Mouse (Mus musculus) layer of hippocampus, adult 2 months (tissue): ENCODE results near the gene Plxdc1. TPM values are rescaled to one million over a fixed set of nuclear protein-coding genes. Genes with fewer than 3 reads are reported as not detected.
A peak's percentile ranks its signal among the peaks of the same experiment; 100 is the strongest.

Experiments
- DNase-seq, 2 experiments: peaks; one replicate each; pipeline ENCODE4 v3.0.0; 2022; ENCODE audit warnings: low spot score in 2 of 2
- H3K27ac ChIP-seq: fragments of 200-600 bp; 2 replicates; pipeline ENCODE4 v1.8.1; 2022
- H3K4me3 ChIP-seq: fragments of 200-600 bp; 2 replicates; pipeline ENCODE4 v1.8.1; 2022; ENCODE audit warnings: mild to moderate bottlenecking
- CTCF ChIP-seq: fragments of 200-600 bp; conservative IDR thresholded peaks from 2 replicates; pipeline ENCODE4 v1.8.1; 2022; ENCODE audit warnings: antibody characterized with exemption, mild to moderate bottlenecking, moderate library complexity
- total RNA-seq, 2 experiments: library from RNA; stranded (reverse); gene quantifications; 2 replicates each; pipeline ENCODE4 v1.2.3; 2021

The Plxdc1 gene
- total RNA-seq, 2 experiments from 2014 or later, result 9.0 to 10.3 TPM

- no peak for TF ChIP-seq CTCF
- no peak for DNase-seq
- no peak overlapping the region for H3K4me3 ChIP-seq
- no peak overlapping the region for H3K27ac ChIP-seq
These were observed 21.8 kb upstream of the Plxdc1 start for GRCm38 (mm10) chr11:98008087-98008486.

GRCm38 (mm10) chr11:98005686-98006085 lies 19.4 kb upstream of the Plxdc1 start:
- peak overlapping the region; percentile 72; the same call in 1 of the 2 replicates for H3K27ac ChIP-seq
- H3K4me3 ChIP-seq, result no peak overlapping the region
- DNase-seq, result no peak
- no peak for TF ChIP-seq CTCF

- no peak for TF ChIP-seq CTCF
- DNase-seq, result no peak
- Histone ChIP-seq H3K27ac (peak overlapping the region; percentile 72; the same call in 1 of the 2 replicates), H3K4me3 (no peak overlapping the region)
These were observed 18.8 kb upstream of the Plxdc1 start for GRCm38 (mm10) chr11:98005076-98005475.

DNA sequence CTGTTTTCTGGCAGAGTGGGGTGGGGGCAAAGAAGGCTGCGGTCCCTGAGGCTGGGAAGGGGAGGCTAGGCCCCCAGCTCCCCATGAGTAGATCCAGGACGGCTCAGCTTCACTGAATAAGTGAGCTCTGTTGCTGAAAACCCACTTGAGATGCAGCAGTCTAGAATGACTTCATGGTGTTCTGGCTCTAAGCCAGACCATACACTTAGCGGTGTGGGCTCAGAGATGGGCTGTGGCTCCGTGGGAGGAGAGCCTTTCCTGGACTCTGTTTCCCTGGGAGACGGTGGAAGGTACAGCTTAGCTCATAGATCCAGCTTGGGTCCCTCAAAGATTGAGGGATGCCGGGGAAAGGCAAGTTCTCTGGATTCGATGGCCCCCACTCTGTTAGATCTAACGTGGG lies 17.9 kb upstream of the Plxdc1 start:
- DNase-seq, result peak; percentile 28 to 68
- TF ChIP-seq CTCF, result no peak
- Histone ChIP-seq H3K27ac (peak overlapping the region; percentile 72), H3K4me3 (no peak overlapping the region)

- no peak for DNase-seq
- H3K27ac ChIP-seq, result peak overlapping the region; percentile 72
- no peak for TF ChIP-seq CTCF
- no peak overlapping the region for H3K4me3 ChIP-seq
These were observed 17.0 kb upstream of the Plxdc1 start for GRCm38 (mm10) chr11:98003171-98003671.

DNA sequence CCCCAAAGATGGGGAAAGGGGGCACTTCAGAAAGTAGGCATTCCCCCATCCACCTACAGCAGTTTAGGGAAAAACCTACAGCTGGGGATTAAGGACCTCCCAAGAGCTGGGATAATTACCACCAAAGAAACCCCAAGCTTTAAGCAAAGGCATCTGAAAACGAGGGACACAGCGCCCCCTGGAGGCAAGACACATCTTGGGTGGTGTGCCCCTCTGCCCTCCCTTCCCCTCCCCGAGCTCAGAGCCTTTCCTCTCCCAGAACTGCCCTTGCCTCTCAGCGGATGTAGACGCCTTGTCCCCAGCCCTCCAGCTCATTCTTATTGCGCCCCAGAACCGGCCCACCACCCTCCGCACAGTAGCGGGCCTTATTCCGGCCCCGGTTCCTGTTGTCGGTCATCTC lies 16.4 kb upstream of the Plxdc1 start:
- no peak overlapping the region for H3K4me3 ChIP-seq
- H3K27ac ChIP-seq, result peak overlapping the region; percentile 72; the same call in 1 of the 2 replicates
- peak in 1 of 2 experiments; percentile 82 for DNase-seq
- peak; percentile 90 for TF ChIP-seq CTCF

DNA sequence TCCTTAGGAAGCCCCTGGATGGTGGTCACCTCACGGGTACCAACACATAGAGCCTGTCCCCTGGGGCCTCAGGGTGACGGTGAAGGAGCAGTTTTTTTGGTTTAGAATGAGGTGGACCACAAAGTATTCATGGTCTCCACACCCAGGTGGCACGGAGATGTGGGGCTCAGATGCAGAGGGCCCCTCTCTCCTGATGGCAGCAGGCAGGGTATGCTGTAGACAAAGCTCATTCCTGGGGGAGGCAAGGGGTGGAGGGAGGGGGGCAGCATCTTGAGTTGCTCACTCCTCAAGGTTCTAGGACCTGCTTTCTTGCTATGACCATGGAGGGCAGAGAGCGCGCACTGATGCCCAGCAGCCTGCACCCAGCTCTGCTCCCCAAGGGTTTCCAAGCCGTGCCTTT lies 15.7 kb upstream of the Plxdc1 start:
- no peak for DNase-seq
- Histone ChIP-seq H3K27ac (peak overlapping the region; percentile 51; the same call in 1 of the 2 replicates), H3K4me3 (no peak overlapping the region)
- no peak for TF ChIP-seq CTCF

DNA sequence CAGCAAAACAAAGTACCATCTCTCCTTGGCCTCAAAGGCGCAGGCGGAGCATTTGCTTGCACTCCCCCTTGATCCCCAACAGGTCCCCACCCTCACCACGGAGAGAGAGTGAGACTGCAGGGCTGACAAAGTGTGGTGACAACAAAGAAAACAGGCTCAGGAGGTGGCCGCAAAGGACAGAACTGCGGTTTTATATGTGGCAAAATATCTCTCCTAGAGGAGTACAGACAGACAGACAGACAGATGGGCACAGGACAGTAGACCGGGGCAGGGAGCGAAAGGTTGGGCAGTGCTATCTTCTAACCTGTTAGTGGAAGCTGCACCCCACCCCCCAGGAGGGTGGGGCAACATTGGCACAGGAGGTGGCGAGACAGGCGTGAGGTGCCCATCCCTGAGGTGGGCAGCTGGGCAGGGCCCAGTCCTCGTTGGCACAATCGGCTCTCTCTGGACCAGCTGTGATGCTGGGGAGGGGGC lies 15.1 kb upstream of the Plxdc1 start:
- TF ChIP-seq CTCF, result no peak

DNA sequence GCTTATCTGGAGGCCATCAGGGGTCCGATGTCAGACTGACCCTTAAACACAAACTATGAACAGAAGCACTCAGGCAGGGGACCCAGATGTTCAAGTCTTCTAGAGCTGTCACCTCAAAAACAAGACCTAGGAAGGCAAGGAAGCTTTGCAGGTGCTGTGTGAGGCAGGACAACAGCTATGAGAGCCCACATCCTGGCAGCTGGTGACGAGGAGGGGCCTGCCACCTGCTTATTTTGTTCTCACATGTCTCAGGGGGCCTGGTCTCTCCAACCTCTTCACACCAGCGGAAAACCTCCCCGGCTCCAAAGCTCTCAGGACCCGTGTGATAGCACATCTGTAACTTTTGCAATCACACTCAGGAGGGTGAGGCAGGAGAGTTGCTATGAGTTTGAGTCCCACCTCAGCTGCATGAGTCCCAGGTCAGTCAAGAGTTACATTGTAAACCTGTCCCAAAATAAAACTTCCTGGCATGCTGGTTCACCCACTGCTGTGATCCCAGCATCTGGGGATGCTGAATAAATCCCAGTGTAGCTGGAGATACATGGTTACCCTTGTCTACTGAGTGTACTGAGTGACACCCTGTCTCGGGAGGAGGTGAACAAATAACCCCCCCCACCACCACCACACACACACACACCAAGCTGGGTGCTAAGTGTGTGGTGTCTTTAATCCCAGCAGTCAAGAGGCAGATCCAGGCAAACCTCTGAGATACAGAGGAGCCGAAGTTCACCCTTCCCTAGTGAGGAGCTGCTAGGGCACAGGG lies 14.3 kb upstream of the Plxdc1 start:
- TF ChIP-seq CTCF, result no peak

More for the DNA sequence above, 15.1 kb upstream of the Plxdc1 start:
- Histone ChIP-seq H3K4me3 (no peak overlapping the region), H3K27ac (peak overlapping the region; percentile 51; the same call in 1 of the 2 replicates)
- no peak for DNase-seq

GRCm38 (mm10) chr11:97999748-98000147 lies 13.5 kb upstream of the Plxdc1 start:
- no peak for DNase-seq
- H3K27ac ChIP-seq, result no peak overlapping the region
- TF ChIP-seq CTCF, result no peak
- no peak overlapping the region for H3K4me3 ChIP-seq

More for the DNA sequence above, 14.3 kb upstream of the Plxdc1 start:
- H3K27ac ChIP-seq, result no peak overlapping the region
- H3K4me3 ChIP-seq, result no peak overlapping the region
- DNase-seq, result no peak

- H3K4me3 ChIP-seq, result no peak overlapping the region
- DNase-seq, result no peak
- peak; percentile 22; the same call in 1 of the 2 replicates for TF ChIP-seq CTCF
- peak overlapping the region; percentile 7; the same call in 1 of the 2 replicates for H3K27ac ChIP-seq
These were observed 12.8 kb upstream of the Plxdc1 start for GRCm38 (mm10) chr11:97998898-97999608.

DNA sequence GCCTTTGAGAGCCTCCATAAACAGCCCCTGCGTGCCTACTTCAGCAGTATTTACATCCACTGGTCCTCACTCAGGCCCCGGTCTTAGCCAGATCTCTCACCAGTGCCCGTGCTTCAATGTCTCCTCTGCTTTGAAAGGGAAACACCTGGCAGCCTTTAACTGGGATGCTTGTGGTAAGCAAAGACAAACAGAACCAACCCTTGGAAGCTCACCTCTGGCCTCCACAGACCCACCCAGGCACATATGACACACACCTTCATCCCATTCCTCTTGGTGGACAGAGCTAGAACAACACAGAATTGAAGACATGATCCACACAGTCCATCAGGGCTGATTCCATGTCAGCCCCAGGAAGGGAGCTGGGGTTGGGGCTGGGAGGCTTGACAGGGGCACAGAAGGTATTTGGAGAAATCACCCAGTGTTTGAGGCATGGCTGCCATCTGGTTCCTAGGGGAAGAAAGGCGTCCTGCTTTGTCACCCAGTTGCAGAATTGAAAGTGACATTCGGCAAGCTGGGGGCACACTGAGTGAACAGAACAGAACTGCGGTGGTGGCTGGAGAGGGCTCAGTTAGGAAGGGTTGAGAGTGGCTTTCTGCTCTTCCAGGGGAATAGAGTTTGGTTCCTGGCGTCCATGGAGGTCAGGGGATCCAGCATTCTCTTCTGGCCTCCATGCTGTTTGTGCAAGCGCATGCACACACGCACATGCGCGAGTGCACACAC lies 12.0 kb upstream of the Plxdc1 start:
- peak overlapping the region; percentile 5; the same call in 1 of the 2 replicates for H3K27ac ChIP-seq
- no peak for DNase-seq

GRCm38 (mm10) chr11:97997387-97997960 lies 11.2 kb upstream of the Plxdc1 start:
- no peak overlapping the region for H3K4me3 ChIP-seq
- no peak for DNase-seq
- H3K27ac ChIP-seq, result no peak overlapping the region
- TF ChIP-seq CTCF, result no peak

More for the DNA sequence above, 12.0 kb upstream of the Plxdc1 start:
- H3K4me3 ChIP-seq, result no peak overlapping the region
- TF ChIP-seq CTCF, result no peak
